Mouse (Mus musculus) erythroblast, embryonic 14.5 days (primary cell): ENCODE results near the gene Dhrs7.

Experiments used
- GATA1 ChIP-seq: IDR thresholded peaks from 2 replicates; pipeline ENCODE4 v1.6.1; 2012; ENCODE audit warnings: low read length, inconsistent platforms, mixed read lengths
- TAL1 ChIP-seq: IDR thresholded peaks from 3 replicates; pipeline ENCODE4 v1.6.1; 2012; ENCODE audit warnings: low read length, inconsistent platforms, mixed read lengths

GRCm38 (mm10) chr12:72704068-72704467 lies 39.4 kb upstream of the Dhrs7 start:
- TF ChIP-seq GATA1: no peak
- TF ChIP-seq TAL1: no peak
